Mouse (Mus musculus): ENCODE measurements around the gene Ntn1. TPM values are rescaled to one million over a fixed set of nuclear protein-coding genes. Genes with fewer than 3 reads are reported as not detected.

Ntn1 gene
- polyA plus RNA-seq, 1 experiment from 2014 or later, result 11.8 TPM

- 1% methylated on average over 62 of the region's 68 CpGs for WGBS
- Histone ChIP-seq H3K27ac (peak overlapping the region; percentile 62; the same call in 1 of the 2 replicates), H3K4me2 (ENCODE audit: low read length) (peak overlapping the region; percentile 98), H3K36me3 (ENCODE audit: insufficient read depth, low read length) (no peaks in the 10 kb centered on the region), H3K4me3 (replicated peaks; ENCODE audit: low read depth, low read length) (peak overlapping the region; percentile 62), H3K27me3 (ENCODE audit: insufficient read depth, low read length) (peaks cover 39% of the 10 kb centered on the region), H3K4me1 (replicated peaks; ENCODE audit: insufficient read depth, low read length) (peaks cover 21% of the 10 kb centered on the region), H3K9me3 (replicated peaks; ENCODE audit: low read length) (no peaks in the 10 kb centered on the region), H3K9ac (ENCODE audit: low read depth, low read length) (peak overlapping the region; percentile 65)
- ATAC-seq (replicated peaks; ENCODE audit: low FRiP score, low read depth), result 0 out of 2 replicates have a peak, but pooled peaks have one; percentile 22
- no peak for TF ChIP-seq CTCF (IDR thresholded peaks at IDR 0.05; ENCODE audit: low read depth)
- peak; percentile 47 for DNase-seq (ENCODE audit: low spot score)
Measured at GRCm38 (mm10) chr11:68385921-68386588, 14.6 kb downstream of the Ntn1 start.

GRCm38 (mm10) chr11:68385021-68385821 lies 15.4 kb downstream of the Ntn1 start:
- under 1% methylated on average over 94 of the region's 94 CpGs for WGBS
- H3K27ac ChIP-seq, result no peak overlapping the region
- DNase-seq (ENCODE audit: low spot score), result peak; percentile 54
- H3K27me3 ChIP-seq (ENCODE audit: insufficient read depth, low read length), result peaks cover 33% of the 10 kb centered on the region
- TF ChIP-seq CTCF (IDR thresholded peaks at IDR 0.05; ENCODE audit: low read depth), result no peak
- peak overlapping the region; percentile 98 for H3K4me2 ChIP-seq (ENCODE audit: low read length)
- ATAC-seq (replicated peaks; ENCODE audit: low FRiP score, low read depth), result peak; percentile 42; the same call in 1 of the 2 replicates
- no peaks in the 10 kb centered on the region for H3K9me3 ChIP-seq (replicated peaks; ENCODE audit: low read length)
- no peaks in the 10 kb centered on the region for H3K36me3 ChIP-seq (ENCODE audit: insufficient read depth, low read length)
- H3K4me1 ChIP-seq (replicated peaks; ENCODE audit: insufficient read depth, low read length), result peaks cover 21% of the 10 kb centered on the region
- H3K9ac ChIP-seq (ENCODE audit: low read depth, low read length), result peak overlapping the region; percentile 48; the same call in 1 of the 2 replicates
- peak overlapping the region; percentile 62 for H3K4me3 ChIP-seq (replicated peaks; ENCODE audit: low read depth, low read length)

- DNase-seq (ENCODE audit: low spot score), result no peak
- Histone ChIP-seq H3K4me1 (replicated peaks; ENCODE audit: insufficient read depth, low read length) (peaks cover 21% of the 10 kb centered on the region), H3K27me3 (ENCODE audit: insufficient read depth, low read length) (peaks cover 33% of the 10 kb centered on the region), H3K4me3 (replicated peaks; ENCODE audit: low read depth, low read length) (peak overlapping the region; percentile 62), H3K27ac (no peak overlapping the region), H3K9me3 (replicated peaks; ENCODE audit: low read length) (no peaks in the 10 kb centered on the region), H3K9ac (ENCODE audit: low read depth, low read length) (peak overlapping the region; percentile 48; the same call in 1 of the 2 replicates), H3K4me2 (ENCODE audit: low read length) (peak overlapping the region; percentile 98), H3K36me3 (ENCODE audit: insufficient read depth, low read length) (no peaks in the 10 kb centered on the region)
- no peak for ATAC-seq (replicated peaks; ENCODE audit: low FRiP score, low read depth)
- WGBS, result under 1% methylated on average over 27 of the region's 27 CpGs
- TF ChIP-seq CTCF (IDR thresholded peaks at IDR 0.05; ENCODE audit: low read depth), result no peak
Measured at GRCm38 (mm10) chr11:68384592-68385020, 16.0 kb downstream of the Ntn1 start.

- no peak for TF ChIP-seq CTCF (IDR thresholded peaks at IDR 0.05; ENCODE audit: low read depth)
- Histone ChIP-seq H3K4me1 (replicated peaks; ENCODE audit: insufficient read depth, low read length) (peaks cover 25% of the 10 kb centered on the region), H3K36me3 (ENCODE audit: insufficient read depth, low read length) (no peaks in the 10 kb centered on the region), H3K9ac (ENCODE audit: low read depth, low read length) (no peak overlapping the region), H3K27me3 (ENCODE audit: insufficient read depth, low read length) (peaks cover 33% of the 10 kb centered on the region), H3K27ac (no peak overlapping the region), H3K4me3 (replicated peaks; ENCODE audit: low read depth, low read length) (peak overlapping the region; percentile 62), H3K9me3 (replicated peaks; ENCODE audit: low read length) (no peaks in the 10 kb centered on the region), H3K4me2 (ENCODE audit: low read length) (peak overlapping the region; percentile 98)
- no peak for DNase-seq (ENCODE audit: low spot score)
- WGBS, result 23% methylated on average over 12 of the region's 12 CpGs
- no peak for ATAC-seq (replicated peaks; ENCODE audit: low FRiP score, low read depth)
Measured at GRCm38 (mm10) chr11:68384131-68384530, 16.5 kb downstream of the Ntn1 start.

- no peaks in the 10 kb centered on the region for H3K9me3 ChIP-seq (replicated peaks; ENCODE audit: low read length)
- H3K9ac ChIP-seq (ENCODE audit: low read depth, low read length), result no peak overlapping the region
- ATAC-seq (replicated peaks; ENCODE audit: low FRiP score, low read depth), result no peak
- no peak for TF ChIP-seq CTCF (IDR thresholded peaks at IDR 0.05; ENCODE audit: low read depth)
- peaks cover 25% of the 10 kb centered on the region for H3K4me1 ChIP-seq (replicated peaks; ENCODE audit: insufficient read depth, low read length)
- H3K4me3 ChIP-seq (replicated peaks; ENCODE audit: low read depth, low read length), result 0 out of 2 replicates have a peak overlapping the region, but pooled peaks have one; percentile 62
- no peak overlapping the region for H3K27ac ChIP-seq
- no peaks in the 10 kb centered on the region for H3K36me3 ChIP-seq (ENCODE audit: insufficient read depth, low read length)
- no peak overlapping the region; the same call in 1 of the 2 replicates for H3K4me2 ChIP-seq (ENCODE audit: low read length)
- peaks cover 33% of the 10 kb centered on the region for H3K27me3 ChIP-seq (ENCODE audit: insufficient read depth, low read length)
- no peak for DNase-seq (ENCODE audit: low spot score)
- WGBS, result 39% methylated on average over 10 of the region's 10 CpGs
Measured at GRCm38 (mm10) chr11:68383519-68383918, 17.1 kb downstream of the Ntn1 start.

- H3K4me2 ChIP-seq (ENCODE audit: low read length), result no peak overlapping the region
- no peaks in the 10 kb centered on the region for H3K9me3 ChIP-seq (replicated peaks; ENCODE audit: low read length)
- no peak for TF ChIP-seq CTCF (IDR thresholded peaks at IDR 0.05; ENCODE audit: low read depth)
- DNase-seq (ENCODE audit: low spot score) (no peak), ATAC-seq (replicated peaks; ENCODE audit: low FRiP score, low read depth) (no peak)
- no peaks in the 10 kb centered on the region for H3K36me3 ChIP-seq (ENCODE audit: insufficient read depth, low read length)
- no peak overlapping the region for H3K4me3 ChIP-seq (replicated peaks; ENCODE audit: low read depth, low read length)
- H3K27ac ChIP-seq, result no peak overlapping the region
- no peak overlapping the region for H3K9ac ChIP-seq (ENCODE audit: low read depth, low read length)
- H3K27me3 ChIP-seq (ENCODE audit: insufficient read depth, low read length), result peaks cover 33% of the 10 kb centered on the region
- WGBS, result 84% methylated on average over 1 of the region's 1 CpGs
- peaks cover 21% of the 10 kb centered on the region for H3K4me1 ChIP-seq (replicated peaks; ENCODE audit: insufficient read depth, low read length)
Measured at GRCm38 (mm10) chr11:68381833-68382232, 18.8 kb downstream of the Ntn1 start.
